Mouse (Mus musculus): ENCODE data around the gene Nr5a1. TPM values are rescaled to one million over a fixed set of nuclear protein-coding genes. Genes with fewer than 3 reads are reported as not detected.

Gene Nr5a1
- polyA plus RNA-seq, 1 experiment from 2014 or later = 0.04 TPM

DNA sequence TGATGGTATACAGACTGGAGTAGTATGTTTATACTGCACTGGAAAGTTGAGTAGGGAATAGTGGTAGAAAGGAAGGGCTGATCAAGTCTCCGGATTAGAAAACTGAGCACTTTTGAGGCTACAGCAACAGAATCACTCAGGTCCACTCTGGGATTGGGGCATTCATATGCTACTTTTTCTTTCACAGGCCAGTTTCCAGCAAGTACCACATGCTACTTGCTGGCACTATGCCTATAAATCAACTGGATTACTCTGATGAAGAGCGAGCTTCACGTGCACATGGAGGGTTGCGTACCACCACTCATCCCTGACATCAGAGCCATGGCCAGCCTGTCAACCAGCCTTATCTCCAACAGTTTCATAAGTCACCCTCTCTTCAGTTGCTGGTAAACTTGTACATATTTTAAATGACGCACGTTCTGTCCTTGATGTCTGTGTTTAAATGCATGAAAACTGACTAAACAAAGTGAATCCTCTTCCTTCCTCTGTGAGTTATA, 16.0 kb upstream of the Nr5a1 start:
- no peak overlapping the region for H3K9ac ChIP-seq (ENCODE audit: low read depth, low read length)
- peaks cover 13% of the 10 kb centered on the region for H3K36me3 ChIP-seq (ENCODE audit: control insufficient read depth, insufficient read depth)
- no peak overlapping the region for H3K27ac ChIP-seq (ENCODE audit: low read depth, low read length)
- no peak overlapping the region for H3K4me3 ChIP-seq (ENCODE audit: low read depth, low read length)
- no peak for ATAC-seq
- no peaks in the 10 kb centered on the region for H3K27me3 ChIP-seq (replicated peaks; ENCODE audit: control insufficient read depth, insufficient read depth, low read length)
- no peaks in the 10 kb centered on the region for H3K9me3 ChIP-seq (ENCODE audit: control insufficient read depth)
- no peaks in the 10 kb centered on the region for H3K4me1 ChIP-seq (replicated peaks; ENCODE audit: control insufficient read depth, insufficient read depth, low read length)
- no peak overlapping the region for H3K4me2 ChIP-seq (replicated peaks; ENCODE audit: low read depth)
- TF ChIP-seq CTCF (IDR thresholded peaks at IDR 0.05; ENCODE audit: low read depth) = no peak
- whole genome bisulfite sequencing = 90% methylated on average over 6 of the region's 6 CpGs

DNA sequence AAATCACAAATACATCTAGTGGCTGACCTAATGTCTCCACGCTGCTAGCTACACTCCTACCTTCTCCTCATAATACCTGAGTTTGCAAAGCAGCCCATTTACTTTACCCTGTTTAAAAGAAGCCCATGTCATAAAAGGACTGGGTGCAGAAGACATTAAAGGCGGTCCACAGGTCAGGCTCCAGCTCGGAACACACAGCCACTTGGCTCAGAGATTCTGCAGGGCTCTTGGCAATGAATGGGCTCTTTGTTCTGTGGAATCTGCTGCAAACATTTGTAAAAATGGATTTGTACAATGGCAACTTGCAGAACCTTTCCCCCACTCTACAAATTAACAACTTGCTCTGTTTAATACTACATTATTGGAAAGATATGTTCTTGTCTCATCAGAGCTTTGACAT, 11.1 kb upstream of the Nr5a1 start:
- 42% methylated on average over 3 of the region's 3 CpGs for WGBS
- H3K9ac ChIP-seq (ENCODE audit: low read depth, low read length) = no peak overlapping the region
- H3K27ac ChIP-seq (ENCODE audit: low read depth, low read length) = no peak overlapping the region
- peaks cover 6% of the 10 kb centered on the region for H3K36me3 ChIP-seq (ENCODE audit: control insufficient read depth, insufficient read depth)
- no peaks in the 10 kb centered on the region for H3K27me3 ChIP-seq (replicated peaks; ENCODE audit: control insufficient read depth, insufficient read depth, low read length)
- H3K9me3 ChIP-seq (ENCODE audit: control insufficient read depth) = no peaks in the 10 kb centered on the region
- no peak for ATAC-seq
- H3K4me3 ChIP-seq (ENCODE audit: low read depth, low read length) = no peak overlapping the region
- no peaks in the 10 kb centered on the region for H3K4me1 ChIP-seq (replicated peaks; ENCODE audit: control insufficient read depth, insufficient read depth, low read length)
- no peak overlapping the region for H3K4me2 ChIP-seq (replicated peaks; ENCODE audit: low read depth)
- TF ChIP-seq CTCF (IDR thresholded peaks at IDR 0.05; ENCODE audit: low read depth) = no peak

DNA sequence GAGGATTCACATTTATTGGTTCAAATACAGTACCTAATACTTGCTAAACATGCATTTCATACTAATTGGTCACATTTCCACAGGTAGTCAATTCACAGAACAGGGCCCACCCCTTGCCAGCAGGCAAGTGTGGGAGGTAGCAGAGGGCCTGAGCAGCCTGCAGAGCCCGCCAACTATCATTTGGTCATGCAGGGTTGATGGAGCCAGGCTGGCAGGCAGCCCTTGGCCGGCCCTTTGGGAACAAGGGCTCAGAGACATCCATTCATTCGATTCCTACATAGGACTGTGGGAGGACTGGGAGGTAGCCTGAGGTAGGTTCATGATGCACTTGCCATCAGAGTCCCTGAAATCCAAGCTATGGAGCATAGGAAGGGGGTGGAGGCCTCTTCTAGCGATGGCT, 9.0 kb upstream of the Nr5a1 start:
- H3K27ac ChIP-seq (ENCODE audit: low read depth, low read length) = no peak overlapping the region
- no peak overlapping the region for H3K9ac ChIP-seq (ENCODE audit: low read depth, low read length)
- no peak for ATAC-seq
- peaks cover 2% of the 10 kb centered on the region for H3K36me3 ChIP-seq (ENCODE audit: control insufficient read depth, insufficient read depth)
- no peaks in the 10 kb centered on the region for H3K4me1 ChIP-seq (replicated peaks; ENCODE audit: control insufficient read depth, insufficient read depth, low read length)
- H3K4me2 ChIP-seq (replicated peaks; ENCODE audit: low read depth) = no peak overlapping the region
- no peak for TF ChIP-seq CTCF (IDR thresholded peaks at IDR 0.05; ENCODE audit: low read depth)
- 86% methylated on average over 4 of the region's 4 CpGs for WGBS
- H3K4me3 ChIP-seq (ENCODE audit: low read depth, low read length) = no peak overlapping the region
- H3K9me3 ChIP-seq (ENCODE audit: control insufficient read depth) = no peaks in the 10 kb centered on the region
- H3K27me3 ChIP-seq (replicated peaks; ENCODE audit: control insufficient read depth, insufficient read depth, low read length) = no peaks in the 10 kb centered on the region

DNA sequence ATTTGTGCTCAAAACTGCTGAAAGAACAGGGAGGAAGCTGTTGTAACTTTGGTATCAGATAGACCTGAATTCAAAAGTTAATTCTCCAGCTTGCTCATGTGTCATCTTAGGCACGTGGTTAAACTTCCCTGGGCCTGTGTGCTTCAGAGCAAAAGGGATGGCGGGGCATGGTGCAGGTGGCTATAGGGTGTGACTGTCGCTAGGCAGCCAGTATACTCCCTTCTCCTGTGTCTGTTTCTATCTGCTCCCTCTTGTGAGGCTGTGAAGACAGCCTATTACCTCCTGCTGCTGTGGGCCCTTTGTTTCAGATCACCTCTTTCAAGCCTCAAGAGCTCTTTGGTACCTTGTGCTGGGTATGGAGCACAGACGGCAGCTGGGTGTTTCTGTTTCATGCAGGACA, 7.7 kb upstream of the Nr5a1 start:
- Histone ChIP-seq H3K4me2 (replicated peaks; ENCODE audit: low read depth) (no peak overlapping the region), H3K27ac (ENCODE audit: low read depth, low read length) (no peak overlapping the region), H3K4me1 (replicated peaks; ENCODE audit: control insufficient read depth, insufficient read depth, low read length) (no peaks in the 10 kb centered on the region), H3K27me3 (replicated peaks; ENCODE audit: control insufficient read depth, insufficient read depth, low read length) (no peaks in the 10 kb centered on the region), H3K4me3 (ENCODE audit: low read depth, low read length) (no peak overlapping the region), H3K9ac (ENCODE audit: low read depth, low read length) (no peak overlapping the region), H3K9me3 (ENCODE audit: control insufficient read depth) (no peaks in the 10 kb centered on the region), H3K36me3 (ENCODE audit: control insufficient read depth, insufficient read depth) (no peaks in the 10 kb centered on the region; the same call in 1 of the 2 replicates)
- no peak for TF ChIP-seq CTCF (IDR thresholded peaks at IDR 0.05; ENCODE audit: low read depth)
- ATAC-seq = 0 out of 2 replicates have a peak, but pooled peaks have one; percentile 35
- WGBS = 37% methylated on average over 4 of the region's 4 CpGs

DNA sequence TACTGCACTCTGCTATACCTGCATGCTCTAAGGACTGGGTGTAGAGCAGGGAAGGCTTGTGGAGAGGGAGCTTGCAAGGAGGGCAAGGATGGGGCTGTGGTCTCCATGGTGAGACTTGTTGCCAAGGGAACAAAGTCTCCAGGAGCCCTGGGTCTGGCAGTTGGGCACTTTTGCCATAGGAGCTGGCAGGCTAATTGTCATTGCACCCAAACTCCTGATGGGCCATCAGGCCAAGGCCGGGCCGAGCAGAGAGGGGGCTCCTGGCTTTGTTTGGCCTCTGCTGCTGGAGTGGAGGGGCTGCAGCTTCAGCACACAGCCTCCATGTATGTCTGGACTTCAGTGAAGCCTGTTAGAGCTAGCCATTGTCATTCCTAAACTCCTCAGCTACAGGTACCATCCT, 6.3 kb upstream of the Nr5a1 start:
- Histone ChIP-seq H3K36me3 (ENCODE audit: control insufficient read depth, insufficient read depth) (no peaks in the 10 kb centered on the region; the same call in 1 of the 2 replicates), H3K9me3 (ENCODE audit: control insufficient read depth) (no peaks in the 10 kb centered on the region), H3K27me3 (replicated peaks; ENCODE audit: control insufficient read depth, insufficient read depth, low read length) (no peaks in the 10 kb centered on the region), H3K4me1 (replicated peaks; ENCODE audit: control insufficient read depth, insufficient read depth, low read length) (no peaks in the 10 kb centered on the region), H3K27ac (ENCODE audit: low read depth, low read length) (no peak overlapping the region), H3K9ac (ENCODE audit: low read depth, low read length) (no peak overlapping the region), H3K4me2 (replicated peaks; ENCODE audit: low read depth) (no peak overlapping the region), H3K4me3 (ENCODE audit: low read depth, low read length) (no peak overlapping the region)
- no peak for TF ChIP-seq CTCF (IDR thresholded peaks at IDR 0.05; ENCODE audit: low read depth)
- 91% methylated on average over 2 of the region's 2 CpGs for WGBS
- ATAC-seq = no peak

DNA sequence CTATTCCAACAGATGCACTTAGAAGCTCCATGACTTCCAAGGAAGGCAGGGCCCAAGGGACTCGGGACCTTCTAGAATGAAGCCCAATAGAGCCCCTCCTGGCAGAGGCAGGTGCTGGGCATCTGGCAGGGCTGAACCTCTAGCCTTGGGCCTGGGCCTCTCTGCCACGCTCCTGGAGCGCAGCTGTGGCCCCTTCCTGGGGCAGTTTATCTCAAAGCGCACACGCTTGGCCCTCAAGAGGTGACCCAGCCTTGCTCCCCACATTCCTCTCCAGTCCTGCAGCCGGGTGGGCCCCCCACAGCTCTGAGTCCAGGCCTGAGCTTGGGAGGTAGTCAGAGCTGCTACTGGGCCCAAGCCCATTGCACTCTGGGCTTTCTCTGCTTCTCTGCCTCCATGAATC, 5.0 kb upstream of the Nr5a1 start:
- Histone ChIP-seq H3K9me3 (ENCODE audit: control insufficient read depth) (no peaks in the 10 kb centered on the region), H3K27me3 (replicated peaks; ENCODE audit: control insufficient read depth, insufficient read depth, low read length) (peaks cover 4% of the 10 kb centered on the region), H3K9ac (ENCODE audit: low read depth, low read length) (no peak overlapping the region), H3K4me2 (replicated peaks; ENCODE audit: low read depth) (no peak overlapping the region), H3K4me1 (replicated peaks; ENCODE audit: control insufficient read depth, insufficient read depth, low read length) (no peaks in the 10 kb centered on the region), H3K27ac (ENCODE audit: low read depth, low read length) (no peak overlapping the region), H3K4me3 (ENCODE audit: low read depth, low read length) (no peak overlapping the region), H3K36me3 (ENCODE audit: control insufficient read depth, insufficient read depth) (no peaks in the 10 kb centered on the region)
- TF ChIP-seq CTCF (IDR thresholded peaks at IDR 0.05; ENCODE audit: low read depth) = no peak
- 50% methylated on average over 6 of the region's 6 CpGs for WGBS
- no peak for ATAC-seq

DNA sequence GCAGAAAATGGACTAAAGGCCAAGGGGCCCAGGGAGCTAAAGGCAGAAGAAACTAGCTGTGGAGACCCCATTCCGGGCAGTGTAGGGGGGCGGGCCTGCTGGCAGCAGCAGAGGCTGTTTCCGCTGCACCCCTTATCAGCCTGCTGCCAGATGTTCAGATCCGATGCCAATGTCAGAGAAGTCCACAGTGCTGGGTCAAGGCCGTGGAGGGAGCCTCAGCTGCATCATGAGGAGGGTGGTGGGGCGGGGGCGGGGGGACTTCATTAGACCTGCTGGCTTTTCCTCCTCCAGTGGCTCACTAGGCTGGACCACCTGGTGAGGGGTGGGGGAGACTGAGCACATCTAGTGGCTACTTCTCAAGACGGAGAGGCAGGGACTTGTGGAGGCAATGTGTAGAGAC, 4.3 kb upstream of the Nr5a1 start:
- H3K9me3 ChIP-seq (ENCODE audit: control insufficient read depth) = no peaks in the 10 kb centered on the region
- 67% methylated on average over 8 of the region's 8 CpGs for WGBS
- H3K9ac ChIP-seq (ENCODE audit: low read depth, low read length) = no peak overlapping the region
- no peak overlapping the region for H3K27ac ChIP-seq (ENCODE audit: low read depth, low read length)
- no peaks in the 10 kb centered on the region for H3K36me3 ChIP-seq (ENCODE audit: control insufficient read depth, insufficient read depth)
- no peak for TF ChIP-seq CTCF (IDR thresholded peaks at IDR 0.05; ENCODE audit: low read depth)
- peaks cover 10% of the 10 kb centered on the region for H3K27me3 ChIP-seq (replicated peaks; ENCODE audit: control insufficient read depth, insufficient read depth, low read length)
- H3K4me2 ChIP-seq (replicated peaks; ENCODE audit: low read depth) = no peak overlapping the region
- no peak for ATAC-seq
- H3K4me1 ChIP-seq (replicated peaks; ENCODE audit: control insufficient read depth, insufficient read depth, low read length) = no peaks in the 10 kb centered on the region
- H3K4me3 ChIP-seq (ENCODE audit: low read depth, low read length) = no peak overlapping the region
